Mouse (Mus musculus) heart, embryonic 10.5 days (tissue): Measurements from ENCODE around the gene BC034090. TPM values are rescaled to one million over a fixed set of nuclear protein-coding genes. Genes with fewer than 3 reads are reported as not detected.

Experiments used
- DNase-seq: peaks from one replicate; pipeline ENCODE4 v3.0.0-alpha.2; 2017; ENCODE audit warnings: low spot score
- H3K27ac ChIP-seq: fragments of 300-500 bp; sonication (generic); 2 replicates; pipeline ENCODE4 v1.5.1; 2016; ENCODE audit warnings: mild to moderate bottlenecking
- H3K27me3 ChIP-seq: fragments of 300-500 bp; sonication (generic); 2 replicates; pipeline ENCODE4 v1.6.1; 2016; ENCODE audit warnings: mild to moderate bottlenecking; ENCODE audit not compliant: poor library complexity, insufficient read depth, severe bottlenecking
- H3K36me3 ChIP-seq: fragments of 300-500 bp; sonication (generic); 2 replicates; pipeline ENCODE4 v1.6.1; 2016; ENCODE audit warnings: mild to moderate bottlenecking, moderate library complexity
- H3K4me1 ChIP-seq: fragments of 300-500 bp; sonication (generic); 2 replicates; pipeline ENCODE4 v1.6.1; 2016; ENCODE audit warnings: mild to moderate bottlenecking
- H3K4me3 ChIP-seq: fragments of 300-500 bp; sonication (generic); 2 replicates; pipeline ENCODE4 v1.5.1; 2016; ENCODE audit warnings: mild to moderate bottlenecking, moderate library complexity
- H3K9me3 ChIP-seq: fragments of 300-500 bp; sonication (generic); 2 replicates; pipeline ENCODE4 v1.6.1; 2016; ENCODE audit warnings: mild to moderate bottlenecking, moderate library complexity
- WGBS: fragments of 180-500 bp; shearing (Covaris S2); methylation state at CpG from one replicate; pipeline ENCODE4 v1.1.7; 2016; 5-methylcytosine and 5-hydroxymethylcytosine counted together
- polyA plus RNA-seq: library from polyadenylated mRNA; unstranded; fragments of >200 nt; fragmentation: Nextera tagmentation; extraction: Ambion mirVana; gene quantifications from 2 replicates; pipeline ENCODE4 v1.2.1, GENCODE M21; 2016

Gene BC034090
- polyA plus RNA-seq, 1 experiment from 2014 or later, result 6.0 TPM

DNA sequence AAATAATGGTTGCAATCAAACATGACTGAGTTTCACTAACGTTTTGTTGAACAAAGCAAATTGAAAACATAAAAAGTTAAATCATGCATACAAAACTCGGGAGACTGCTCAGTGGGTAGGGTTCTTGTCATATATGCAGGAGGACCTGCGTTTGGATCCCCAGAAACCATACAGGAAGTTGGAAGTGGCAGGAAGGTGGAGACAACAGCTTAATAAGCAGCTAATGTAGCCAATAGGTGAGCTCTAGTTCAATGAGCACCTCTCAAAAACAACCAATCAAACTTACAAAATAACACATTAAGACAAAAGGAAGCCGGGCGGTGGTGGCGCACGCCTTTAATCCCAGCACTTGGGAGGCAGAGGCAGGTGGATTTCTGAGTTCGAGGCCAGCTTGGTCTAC is 10.1 kb upstream of the BC034090 start:
- no peak for DNase-seq
- no peak overlapping the region for H3K27ac ChIP-seq
- WGBS, result 88% methylated on average over 8 of the region's 8 CpGs
- peaks cover 7% of the 10 kb centered on the region for H3K4me1 ChIP-seq
- no peaks in the 10 kb centered on the region for H3K27me3 ChIP-seq
- H3K9me3 ChIP-seq, result no peaks in the 10 kb centered on the region
- H3K4me3 ChIP-seq, result no peak overlapping the region
- no peaks in the 10 kb centered on the region for H3K36me3 ChIP-seq

GRCm38 (mm10) chr1:155253126-155253525 is 8.9 kb upstream of the BC034090 start:
- Histone ChIP-seq H3K27me3 (no peaks in the 10 kb centered on the region), H3K36me3 (no peaks in the 10 kb centered on the region), H3K27ac (no peak overlapping the region), H3K4me1 (peaks cover 8% of the 10 kb centered on the region), H3K4me3 (no peak overlapping the region), H3K9me3 (no peaks in the 10 kb centered on the region)
- DNase-seq, result no peak
- WGBS, result 72% methylated on average over 12 of the region's 12 CpGs

- no peaks in the 10 kb centered on the region for H3K36me3 ChIP-seq
- H3K4me3 ChIP-seq, result no peak overlapping the region
- no peaks in the 10 kb centered on the region for H3K27me3 ChIP-seq
- 36% methylated on average over 6 of the region's 6 CpGs for WGBS
- no peak overlapping the region for H3K27ac ChIP-seq
- no peak for DNase-seq
- H3K4me1 ChIP-seq, result peaks cover 12% of the 10 kb centered on the region
- H3K9me3 ChIP-seq, result no peaks in the 10 kb centered on the region
Observed at GRCm38 (mm10) chr1:155252631-155253121, 8.4 kb upstream of the BC034090 start.

DNA sequence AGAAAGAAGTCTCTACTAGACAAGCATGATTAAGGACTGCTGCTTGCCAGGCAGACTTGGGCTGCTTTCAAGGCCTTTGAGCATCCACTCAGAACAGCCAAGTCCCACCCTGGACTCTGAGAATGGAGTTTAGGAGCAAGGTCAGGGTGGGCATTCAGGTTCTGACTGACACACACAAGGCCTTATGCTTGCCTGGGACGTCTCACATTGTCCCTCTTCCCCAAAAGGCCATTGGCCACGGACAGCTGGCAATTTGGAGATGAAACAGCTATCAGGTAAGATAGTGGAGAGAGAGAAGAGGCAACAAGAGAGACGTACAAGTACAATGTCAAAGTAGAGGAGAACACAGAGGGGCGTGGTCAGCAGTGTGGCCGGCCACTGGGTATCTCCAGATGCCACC is 7.4 kb upstream of the BC034090 start:
- 73% methylated on average over 5 of the region's 5 CpGs for WGBS
- H3K27me3 ChIP-seq, result no peaks in the 10 kb centered on the region
- H3K27ac ChIP-seq, result no peak overlapping the region
- H3K4me3 ChIP-seq, result no peak overlapping the region
- no peaks in the 10 kb centered on the region for H3K9me3 ChIP-seq
- no peaks in the 10 kb centered on the region for H3K36me3 ChIP-seq
- DNase-seq, result no peak
- H3K4me1 ChIP-seq, result peaks cover 17% of the 10 kb centered on the region

GRCm38 (mm10) chr1:155250531-155251135 is 6.4 kb upstream of the BC034090 start:
- no peak overlapping the region for H3K4me3 ChIP-seq
- no peaks in the 10 kb centered on the region for H3K27me3 ChIP-seq
- WGBS, result 37% methylated on average over 4 of the region's 4 CpGs

DNA sequence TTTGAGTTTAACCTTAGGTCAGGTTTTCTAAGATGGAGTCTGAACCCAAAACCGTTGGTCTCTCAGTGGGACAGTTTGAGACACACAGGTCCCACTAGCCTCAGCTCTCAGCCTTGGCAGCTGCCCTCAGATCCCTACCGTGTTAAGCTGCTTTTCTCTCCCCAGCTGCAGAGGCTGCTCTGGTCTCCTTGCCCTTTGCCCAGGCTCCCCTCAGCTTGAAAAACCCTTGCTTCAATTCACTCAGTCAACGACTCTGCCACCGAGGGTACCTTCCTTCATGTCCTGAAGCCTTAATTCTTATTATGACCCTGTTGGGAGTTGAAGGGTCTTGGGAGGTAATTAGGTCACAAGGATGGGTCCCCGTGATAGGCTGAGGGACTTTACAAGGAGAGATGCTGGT is 5.7 kb upstream of the BC034090 start:
- Histone ChIP-seq H3K36me3 (no peaks in the 10 kb centered on the region), H3K4me3 (no peak overlapping the region), H3K9me3 (no peaks in the 10 kb centered on the region), H3K27me3 (no peaks in the 10 kb centered on the region), H3K4me1 (peaks cover 25% of the 10 kb centered on the region), H3K27ac (no peak overlapping the region)
- WGBS, result 42% methylated on average over 5 of the region's 5 CpGs
- DNase-seq, result no peak

More at GRCm38 (mm10) chr1:155250531-155251135, 6.4 kb upstream of the BC034090 start:
- no peak for DNase-seq
- H3K9me3 ChIP-seq, result no peaks in the 10 kb centered on the region
- H3K27ac ChIP-seq, result no peak overlapping the region
- no peaks in the 10 kb centered on the region for H3K36me3 ChIP-seq
- peaks cover 18% of the 10 kb centered on the region for H3K4me1 ChIP-seq

DNA sequence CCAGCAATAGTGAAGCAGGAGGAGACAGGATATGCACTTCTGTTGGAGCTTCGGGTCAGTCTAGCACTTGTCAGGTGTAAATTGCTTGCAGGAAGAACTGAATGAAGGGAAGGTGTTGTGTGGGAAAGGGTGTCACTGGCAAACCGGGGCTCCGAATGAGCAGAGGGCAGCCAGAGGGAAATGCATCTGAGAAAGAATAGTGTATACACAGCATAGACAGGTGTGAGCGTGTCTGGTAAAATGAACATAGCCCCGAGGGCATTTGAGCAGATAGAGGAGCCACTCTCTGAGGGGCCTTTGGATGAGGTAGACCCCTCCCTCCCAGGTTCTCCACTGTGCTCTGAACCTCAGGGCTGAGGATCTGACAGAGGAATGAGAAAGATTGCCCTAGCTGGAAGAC is 3.8 kb upstream of the BC034090 start:
- Histone ChIP-seq H3K4me1 (peaks cover 34% of the 10 kb centered on the region), H3K27ac (no peak overlapping the region), H3K36me3 (no peaks in the 10 kb centered on the region), H3K9me3 (no peaks in the 10 kb centered on the region), H3K27me3 (no peaks in the 10 kb centered on the region), H3K4me3 (no peak overlapping the region)
- DNase-seq, result no peak
- WGBS, result 41% methylated on average over 5 of the region's 5 CpGs

- H3K4me1 ChIP-seq, result peaks cover 30% of the 10 kb centered on the region
- no peak for DNase-seq
- WGBS, result 28% methylated on average over 5 of the region's 5 CpGs
Observed at GRCm38 (mm10) chr1:155247441-155247840, 3.2 kb upstream of the BC034090 start.

DNA sequence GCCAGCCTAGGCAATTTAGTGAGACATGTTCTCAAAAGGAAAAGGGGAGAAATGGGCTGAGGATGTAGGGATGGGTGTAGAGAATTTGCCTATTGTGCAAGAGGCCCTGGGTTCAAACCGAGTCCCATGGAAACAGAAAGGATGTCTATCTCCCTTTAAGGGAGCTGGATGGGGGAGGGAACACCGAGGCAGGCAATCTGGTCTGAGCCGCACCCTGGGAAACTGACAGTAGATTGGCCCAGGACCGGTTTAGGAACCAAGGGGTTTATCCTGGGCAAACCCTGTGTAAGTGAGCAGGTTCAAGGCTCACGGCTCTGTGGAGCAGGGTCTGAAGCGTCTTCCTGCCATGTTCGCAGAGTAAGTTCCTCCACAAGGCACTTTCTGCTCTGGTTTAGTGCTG is 1.3 kb upstream of the BC034090 start:
- Histone ChIP-seq H3K36me3 (peaks cover 19% of the 10 kb centered on the region), H3K27ac (peak overlapping the region; percentile 98; the same call in 1 of the 2 replicates), H3K4me1 (peaks cover 44% of the 10 kb centered on the region), H3K4me3 (peak overlapping the region; percentile 87), H3K9me3 (no peaks in the 10 kb centered on the region), H3K27me3 (no peaks in the 10 kb centered on the region)
- 68% methylated on average over 7 of the region's 7 CpGs for WGBS
- DNase-seq, result no peak

More at GRCm38 (mm10) chr1:155247441-155247840, 3.2 kb upstream of the BC034090 start:
- Histone ChIP-seq H3K9me3 (no peaks in the 10 kb centered on the region), H3K27ac (no peak overlapping the region), H3K4me3 (no peak overlapping the region), H3K36me3 (no peaks in the 10 kb centered on the region), H3K27me3 (no peaks in the 10 kb centered on the region)

- H3K4me3 ChIP-seq, result peak overlapping the region; percentile 87
- no peaks in the 10 kb centered on the region for H3K9me3 ChIP-seq
- H3K36me3 ChIP-seq, result peaks cover 26% of the 10 kb centered on the region
- peak overlapping the region; percentile 98 for H3K27ac ChIP-seq
- H3K4me1 ChIP-seq, result peaks cover 52% of the 10 kb centered on the region
- WGBS, result 2% methylated on average over 29 of the region's 29 CpGs
- DNase-seq, result no peak
- H3K27me3 ChIP-seq, result no peaks in the 10 kb centered on the region
Observed at GRCm38 (mm10) chr1:155244771-155245211, 547 bp upstream of the BC034090 start.

- WGBS, result 69% methylated on average over 1 of the region's 1 CpGs
- Histone ChIP-seq H3K4me1 (peaks cover 68% of the 10 kb centered on the region), H3K27ac (no peak overlapping the region)
Observed at GRCm38 (mm10) chr1:155242488-155242745, 1.8 kb downstream of the BC034090 start.

DNA sequence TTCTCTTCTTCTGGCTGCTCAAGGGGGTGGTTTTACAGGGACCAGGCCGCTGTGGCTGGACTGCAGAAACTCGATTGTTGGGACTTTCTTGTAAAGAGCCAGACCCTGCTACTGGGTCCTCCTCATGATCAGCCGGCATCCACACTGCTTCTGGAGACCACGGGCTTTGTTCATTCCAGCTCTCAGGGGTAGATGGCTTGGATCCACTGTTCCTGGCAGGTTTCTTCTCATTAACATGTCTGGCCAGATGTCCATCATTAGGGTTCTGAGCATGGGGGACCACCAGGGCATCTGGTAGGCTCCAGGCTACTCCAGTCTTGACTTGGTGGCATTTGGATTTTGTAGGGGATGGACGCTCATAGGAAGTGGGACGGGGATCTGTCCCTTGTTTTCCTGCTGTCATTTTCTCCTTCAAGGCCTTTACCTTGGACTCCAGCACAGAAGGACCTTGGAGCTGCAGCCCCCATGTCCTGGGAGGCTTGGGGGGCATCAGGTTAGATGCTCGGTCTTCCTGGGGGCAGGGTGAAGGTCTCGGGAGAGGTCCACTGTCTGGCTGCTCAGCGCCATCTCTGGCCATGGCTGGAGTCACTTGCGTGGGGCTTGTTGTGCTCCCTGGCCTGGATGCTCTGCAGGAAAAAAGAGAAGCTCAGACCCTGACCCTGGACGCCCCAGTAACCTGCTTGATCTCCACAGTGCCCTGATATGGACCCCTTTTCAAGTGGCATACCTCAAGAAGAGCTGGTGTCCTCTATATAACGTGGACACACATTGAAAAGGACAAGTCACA is 2.4 kb downstream of the BC034090 start:
- Histone ChIP-seq H3K27ac (no peak overlapping the region), H3K36me3 (peaks cover 43% of the 10 kb centered on the region)
- WGBS, result 76% methylated on average over 12 of the region's 12 CpGs

More at GRCm38 (mm10) chr1:155242488-155242745, 1.8 kb downstream of the BC034090 start:
- peaks cover 39% of the 10 kb centered on the region for H3K36me3 ChIP-seq
- H3K4me3 ChIP-seq, result no peak overlapping the region
- H3K27me3 ChIP-seq, result no peaks in the 10 kb centered on the region
- H3K9me3 ChIP-seq, result no peaks in the 10 kb centered on the region
- DNase-seq, result no peak

DNA sequence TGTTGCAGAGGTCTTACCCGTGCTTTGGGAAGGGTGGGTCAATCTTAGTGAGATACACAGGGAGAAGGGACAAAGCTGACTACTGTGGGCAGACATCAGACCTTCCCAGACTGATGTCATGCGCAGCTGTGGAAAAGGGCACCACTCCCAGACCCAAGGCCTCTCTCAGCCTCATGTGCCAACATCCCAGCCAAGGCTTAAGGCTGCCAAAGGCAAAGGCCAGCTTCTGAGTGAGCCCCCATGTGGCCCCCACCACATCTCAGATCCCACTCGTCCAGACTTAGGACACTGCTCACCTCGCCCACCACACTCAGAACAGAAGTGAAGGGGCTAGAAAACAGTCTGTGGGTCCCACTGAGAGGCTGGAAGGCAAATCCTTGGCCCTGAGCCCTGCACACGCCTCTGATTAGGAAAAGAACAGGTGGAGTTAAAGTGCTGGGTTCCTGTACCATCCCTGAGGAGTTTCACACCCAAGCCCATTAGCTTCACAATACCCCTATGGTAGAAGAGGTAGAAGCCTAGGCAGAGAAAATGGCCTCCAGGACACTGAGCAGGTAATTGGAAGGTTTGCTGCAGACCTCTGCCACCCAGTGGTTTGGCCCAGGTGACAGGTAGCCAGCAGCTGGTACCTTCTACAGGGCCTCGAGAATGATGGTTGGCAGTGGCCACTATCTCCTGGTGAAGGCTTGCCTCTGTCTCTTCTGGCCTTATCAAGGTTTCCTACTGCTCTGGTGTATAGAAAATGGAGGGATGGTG is 4.1 kb downstream of the BC034090 start:
- Histone ChIP-seq H3K36me3 (peaks cover 46% of the 10 kb centered on the region), H3K4me1 (peaks cover 81% of the 10 kb centered on the region)
- WGBS, result 76% methylated on average over 6 of the region's 6 CpGs

More for the DNA sequence above, 2.4 kb downstream of the BC034090 start:
- no peak overlapping the region for H3K4me3 ChIP-seq
- peaks cover 70% of the 10 kb centered on the region for H3K4me1 ChIP-seq
- no peaks in the 10 kb centered on the region for H3K27me3 ChIP-seq
- H3K9me3 ChIP-seq, result no peaks in the 10 kb centered on the region
- no peak for DNase-seq

More for the DNA sequence above, 4.1 kb downstream of the BC034090 start:
- no peak for DNase-seq
- H3K27ac ChIP-seq, result no peak overlapping the region
- no peak overlapping the region for H3K4me3 ChIP-seq
- no peaks in the 10 kb centered on the region for H3K27me3 ChIP-seq
- H3K9me3 ChIP-seq, result no peaks in the 10 kb centered on the region
